Mouse (Mus musculus) liver, embryonic 14.5 days (tissue): ENCODE measurements at regions not wholly inside any gene's neighbourhood (a gene's known extent, or its start where the extent isn't known, plus 50 kb on each side); places are given as distances from the start of the nearest gene placed in this dataset.

Source experiments
- ATAC-seq: fragments of 200-750 bp; cut with Nextera tagmentation; 2 replicates; pipeline ENCODE4 v1.8.0; 2017; ENCODE audit warnings: moderate number of reproducible peaks, mild to moderate bottlenecking, moderate library complexity; ENCODE audit not compliant: insufficient read depth
- DNase-seq, 3 experiments: peaks; one replicate each; pipeline ENCODE4 v3.0.0-alpha.2; 2012 to 2013; ENCODE audit warnings: low read depth in 3 of 3, low spot score in 3 of 3
- H3K27ac ChIP-seq: fragments of 300-500 bp; sonication (generic); 2 replicates; pipeline ENCODE4 v1.5.1; 2014; ENCODE audit warnings: moderate library complexity, mild to moderate bottlenecking, control low read depth, inconsistent platforms
- H3K27me3 ChIP-seq: fragments of 300-500 bp; sonication (generic); 2 replicates; pipeline ENCODE4 v1.6.1; 2014; ENCODE audit warnings: mild to moderate bottlenecking, low read length, moderate library complexity; ENCODE audit not compliant: control insufficient read depth, insufficient read depth
- H3K36me3 ChIP-seq: fragments of 300-500 bp; sonication (generic); replicated peaks from 2 replicates; pipeline ENCODE4 v1.6.1; 2014; ENCODE audit warnings: low read depth; ENCODE audit not compliant: control insufficient read depth, insufficient read depth
- H3K4me1 ChIP-seq, 2 experiments: fragments of 200-500 bp in 1 of 2; fragments of 300-500 bp in 1 of 2; sonication (generic) in 1 of 2; replicated peaks; 2 replicates each; pipeline ENCODE4 v1.6.1; 2012 to 2014; ENCODE audit warnings: antibody characterized with exemption in 1 of 2, inconsistent platforms in 1 of 2, low read length in 1 of 2; ENCODE audit not compliant: control insufficient read depth in 2 of 2, insufficient read depth in 2 of 2
- H3K4me2 ChIP-seq: fragments of 300-500 bp; sonication (generic); 2 replicates; pipeline ENCODE4 v1.6.1; 2014; ENCODE audit warnings: low read depth, mild to moderate bottlenecking, control low read depth, moderate library complexity
- H3K4me3 ChIP-seq, 2 experiments: fragments of 200-500 bp in 1 of 2; fragments of 300-500 bp in 1 of 2; sonication (generic) in 1 of 2; 2 replicates each; pipeline ENCODE4 v1.5.1; 2012 to 2014; ENCODE audit warnings: low read depth in 2 of 2, low read length in 2 of 2, mild to moderate bottlenecking in 2 of 2, control low read depth in 1 of 2, inconsistent platforms in 1 of 2, moderate library complexity in 1 of 2; ENCODE audit not compliant: insufficient read depth in 1 of 2
- H3K9ac ChIP-seq: fragments of 300-500 bp; sonication (generic); replicated peaks from 2 replicates; pipeline ENCODE4 v1.6.1; 2014; ENCODE audit warnings: mild to moderate bottlenecking, control low read depth, moderate library complexity
- H3K9me3 ChIP-seq: fragments of 300-500 bp; sonication (generic); 2 replicates; pipeline ENCODE4 v1.6.1; 2016; ENCODE audit warnings: low read length, mixed read lengths; ENCODE audit not compliant: control insufficient read depth
- CTCF ChIP-seq: IDR thresholded peaks from 2 replicates; pipeline ENCODE4 v1.5.1; 2016; ENCODE audit warnings: antibody characterized with exemption, low read depth, control low read depth
- EP300 ChIP-seq: IDR thresholded peaks from 2 replicates; pipeline ENCODE4 v1.6.1; 2016; ENCODE audit warnings: antibody characterized with exemption, low read depth
- WGBS: fragments of 180-500 bp; shearing (Covaris S2); extraction: QIAGEN DNeasy Blood & Tissue Kit; methylation state at CpG from one replicate; pipeline ENCODE4 v1.1.7; 2014; ENCODE audit not compliant: insufficient replicate concordance; 5-methylcytosine and 5-hydroxymethylcytosine counted together

- Histone ChIP-seq H3K27ac (no peak overlapping the region), H3K36me3 (no peaks in the 10 kb centered on the region), H3K27me3 (no peaks in the 10 kb centered on the region), H3K9ac (no peak overlapping the region), H3K4me3 (no peak overlapping the region), H3K4me1 (0 out of 4 replicates have a peak, but pooled peaks cover 0 to 1% of the 10 kb centered on the region in 2 experiments), H3K4me2 (no peak overlapping the region), H3K9me3 (no peaks in the 10 kb centered on the region)
- no peak for DNase-seq
- no peak for ATAC-seq
- TF ChIP-seq EP300 = no peak
- TF ChIP-seq CTCF = no peak
- WGBS = 72% methylated on average over 10 of the region's 10 CpGs
These were observed 84.9 kb upstream of the Map4k3 start for GRCm38 (mm10) chr17:80813194-80813593.

DNA sequence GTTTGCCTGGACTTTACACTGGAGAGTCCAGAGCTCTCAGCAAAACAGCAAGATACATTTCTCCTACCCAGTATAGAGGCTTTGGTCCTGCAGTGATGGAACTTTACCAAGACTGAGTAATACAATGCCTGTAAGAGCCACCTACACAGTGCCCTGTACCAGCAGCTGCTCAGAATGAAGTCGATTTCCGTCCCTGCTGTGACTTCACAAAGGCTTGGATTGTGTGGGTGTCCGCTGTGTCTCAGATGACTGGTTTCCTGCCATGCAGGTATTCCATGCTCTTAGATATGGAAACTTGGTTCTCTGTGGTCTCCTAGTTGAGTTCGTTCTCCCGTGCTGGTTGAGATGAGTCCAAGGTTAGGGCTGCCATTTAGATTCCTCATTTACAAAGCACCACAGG, 81.0 kb upstream of the Map4k3 start:
- DNase-seq (no peak), ATAC-seq (no peak)
- Histone ChIP-seq H3K36me3 (no peaks in the 10 kb centered on the region), H3K4me2 (no peak overlapping the region), H3K4me3 (no peak overlapping the region), H3K9ac (no peak overlapping the region), H3K27me3 (no peaks in the 10 kb centered on the region), H3K4me1 (0 out of 4 replicates have a peak, but pooled peaks cover 0 to 1% of the 10 kb centered on the region in 2 experiments), H3K27ac (no peak overlapping the region), H3K9me3 (no peaks in the 10 kb centered on the region)
- TF ChIP-seq EP300 (no peak), CTCF (no peak)
- 67% methylated on average over 5 of the region's 5 CpGs for WGBS

- H3K9ac ChIP-seq = no peak overlapping the region
- no peaks in the 10 kb centered on the region for H3K4me1 ChIP-seq
- H3K4me3 ChIP-seq = no peak overlapping the region
- no peak for DNase-seq
- no peak for ATAC-seq
- TF ChIP-seq CTCF (no peak), EP300 (no peak)
- WGBS = 63% methylated on average over 10 of the region's 10 CpGs
- no peak overlapping the region for H3K27ac ChIP-seq
- H3K9me3 ChIP-seq = no peaks in the 10 kb centered on the region
- no peak overlapping the region for H3K4me2 ChIP-seq
- H3K27me3 ChIP-seq = no peaks in the 10 kb centered on the region
- no peaks in the 10 kb centered on the region for H3K36me3 ChIP-seq
These were observed 79.8 kb upstream of the Map4k3 start for GRCm38 (mm10) chr17:80808069-80808468.

- TF ChIP-seq CTCF = no peak
- DNase-seq = no peak
These were observed 75.2 kb upstream of the Map4k3 start for GRCm38 (mm10) chr17:80803361-80803915.

DNA sequence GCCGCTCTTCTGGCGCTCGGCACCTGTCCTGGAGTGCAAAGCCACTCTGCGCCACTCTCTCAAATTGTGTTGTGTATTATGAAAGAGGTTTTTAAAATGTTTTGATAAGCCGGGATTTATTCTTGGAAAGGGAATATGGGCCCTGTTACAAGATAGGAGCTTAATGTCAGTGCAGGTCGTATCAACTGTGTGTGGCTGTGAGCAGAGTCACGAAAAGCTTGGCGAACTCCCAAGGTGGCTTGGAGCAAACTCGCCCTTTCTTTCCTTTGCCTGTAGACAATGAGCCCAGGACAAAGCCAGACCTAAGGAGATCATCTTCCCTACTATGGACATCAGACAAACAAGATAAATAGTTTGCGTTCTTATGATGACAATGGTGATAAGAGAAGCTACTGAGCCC, 74.3 kb upstream of the Map4k3 start:
- no peak overlapping the region for H3K4me3 ChIP-seq
- no peak for ATAC-seq

More at GRCm38 (mm10) chr17:80803361-80803915, 75.2 kb upstream of the Map4k3 start:
- Histone ChIP-seq H3K36me3 (no peaks in the 10 kb centered on the region), H3K9me3 (no peaks in the 10 kb centered on the region), H3K4me3 (no peak overlapping the region), H3K4me2 (no peak overlapping the region), H3K27me3 (no peaks in the 10 kb centered on the region), H3K27ac (no peak overlapping the region), H3K9ac (no peak overlapping the region), H3K4me1 (peaks cover 0 to 4% of the 10 kb centered on the region in 2 experiments; a peak in 1 of 4 replicates)
- no peak for ATAC-seq
- 65% methylated on average over 8 of the region's 8 CpGs for WGBS

More for the DNA sequence above, 74.3 kb upstream of the Map4k3 start:
- H3K9ac ChIP-seq = no peak overlapping the region
- DNase-seq = no peak
- H3K9me3 ChIP-seq = no peaks in the 10 kb centered on the region
- no peak overlapping the region for H3K27ac ChIP-seq
- peaks cover 0 to 4% of the 10 kb centered on the region in 2 experiments; a peak in 1 of 4 replicates for H3K4me1 ChIP-seq
- H3K36me3 ChIP-seq = no peaks in the 10 kb centered on the region
- 58% methylated on average over 10 of the region's 10 CpGs for whole genome bisulfite sequencing
- TF ChIP-seq EP300 = no peak
- TF ChIP-seq CTCF = no peak
- H3K27me3 ChIP-seq = no peaks in the 10 kb centered on the region
- H3K4me2 ChIP-seq = no peak overlapping the region
